Mouse (Mus musculus): ENCODE data around the gene Chst3.
"Not testable (repeated sequence)": the region's sequence is repeated elsewhere in the genome, so short reads cannot be mapped to it uniquely, and the experiment has no call there.

Gene Chst3

DNA sequence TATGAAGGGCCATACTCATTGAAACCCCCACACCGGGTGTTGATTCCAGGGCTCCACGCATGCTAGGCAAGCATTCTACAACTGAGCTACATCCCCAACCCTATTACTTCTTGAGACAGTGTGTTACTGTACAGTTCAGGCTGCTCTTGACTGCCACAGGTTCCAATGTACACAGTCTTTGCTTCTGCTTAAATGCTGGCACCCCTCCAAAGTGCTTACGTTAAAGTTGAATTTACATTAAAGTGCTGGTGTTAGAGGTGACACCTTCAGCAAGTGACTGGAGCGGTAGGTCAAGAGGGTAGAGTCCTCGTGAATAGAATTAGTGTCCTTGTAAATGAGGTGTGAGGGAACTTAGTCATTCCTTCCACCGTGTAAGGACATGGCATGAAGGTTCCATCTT, 19.7 kb downstream of the Chst3 start:
- DNase-seq (ENCODE audit: low read depth, low spot score): no peak

DNA sequence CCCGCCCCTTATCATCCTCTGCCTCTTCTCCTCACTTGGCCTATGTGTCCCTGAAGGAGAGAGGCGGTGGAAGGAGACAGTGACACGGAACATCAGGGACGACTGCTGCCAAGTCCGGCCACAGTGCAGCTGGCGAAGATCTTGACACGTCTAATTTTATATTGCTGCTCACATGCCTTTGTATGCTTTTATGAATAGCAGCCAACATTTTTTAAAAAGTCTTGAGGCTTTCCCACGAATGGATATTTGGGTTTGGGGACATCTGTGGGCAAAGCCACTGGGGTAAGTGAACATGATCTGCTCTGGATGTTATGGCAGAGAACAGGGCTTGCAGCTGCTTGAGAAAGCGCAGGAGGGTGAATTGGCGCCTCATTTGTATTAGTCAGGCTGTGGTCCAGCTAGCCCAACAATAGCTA, 21.6 kb downstream of the Chst3 start:
- no peak for DNase-seq (ENCODE audit: low read depth, low spot score)

DNA sequence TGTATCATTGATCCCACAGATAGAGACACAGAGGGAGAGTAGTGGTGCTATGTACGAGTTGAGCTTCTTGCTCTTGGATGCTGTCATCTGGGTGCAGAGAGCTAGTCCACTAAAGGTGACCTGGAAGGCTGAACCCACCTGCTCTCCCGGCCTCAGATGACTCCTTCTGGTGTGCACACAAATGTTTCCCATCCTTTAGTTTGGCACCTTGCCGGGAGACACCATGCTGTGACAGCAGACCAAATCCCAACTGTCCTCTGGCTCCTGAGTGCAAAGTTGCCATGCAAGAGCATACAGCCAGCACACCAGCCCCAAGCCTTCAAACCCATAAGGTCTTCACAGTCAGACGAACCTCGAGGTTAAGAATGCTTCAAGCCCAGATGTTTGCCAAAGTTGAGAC, 22.1 kb downstream of the Chst3 start:
- no peak for DNase-seq (ENCODE audit: low read depth, low spot score)

DNA sequence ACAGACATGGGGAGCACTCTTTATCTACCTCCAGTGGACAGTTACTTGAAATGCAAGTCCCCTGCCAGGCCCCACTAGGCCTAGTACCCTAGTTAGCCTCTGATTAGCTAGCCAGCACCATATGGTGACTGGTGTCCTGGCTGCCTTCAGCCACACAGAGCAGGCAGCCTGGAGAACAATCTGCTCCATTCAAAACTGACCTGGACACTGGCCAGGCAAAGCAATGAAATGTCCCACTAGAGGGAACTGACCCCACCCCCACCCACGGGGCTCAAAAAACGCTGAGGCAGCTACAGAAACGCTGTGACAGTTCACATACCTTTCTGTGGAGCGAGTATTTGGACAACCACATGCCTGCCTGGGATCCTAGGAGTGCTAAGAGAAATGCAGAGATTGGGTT, 24.0 kb downstream of the Chst3 start:
- DNase-seq (ENCODE audit: low read depth, low spot score): no peak

- peak; percentile 77 for DNase-seq (ENCODE audit: low read depth, low spot score)
Measured at GRCm38 (mm10) chr10:60193532-60194423, 25.3 kb downstream of the Chst3 start.

DNA sequence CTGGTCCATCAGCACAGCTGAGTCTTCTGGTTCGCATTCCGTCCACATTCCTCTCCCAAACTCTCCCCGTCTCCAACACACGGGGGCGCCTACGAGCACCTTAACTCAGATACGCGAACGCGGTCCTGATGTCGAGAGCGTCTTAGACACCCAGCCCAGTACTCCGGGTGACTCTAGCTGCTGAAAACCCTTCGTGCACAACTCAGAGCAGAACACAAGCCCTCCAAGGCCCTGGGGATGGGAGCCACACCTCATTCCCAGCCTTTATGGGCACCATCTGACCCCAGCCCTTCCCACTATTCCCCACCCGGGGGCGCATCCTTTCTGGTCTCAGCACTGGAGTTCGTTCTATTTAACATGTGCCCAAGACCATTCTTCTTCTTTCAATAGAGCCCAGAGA, 27.3 kb downstream of the Chst3 start:
- DNase-seq (ENCODE audit: low read depth, low spot score): no peak

- DNase-seq (ENCODE audit: low read depth, low spot score): no peak
Measured at GRCm38 (mm10) chr10:60189534-60190186, 29.4 kb downstream of the Chst3 start.

- no peak for DNase-seq (ENCODE audit: low read depth, low spot score)
Measured at GRCm38 (mm10) chr10:60186191-60186945, 32.7 kb downstream of the Chst3 start.

DNA sequence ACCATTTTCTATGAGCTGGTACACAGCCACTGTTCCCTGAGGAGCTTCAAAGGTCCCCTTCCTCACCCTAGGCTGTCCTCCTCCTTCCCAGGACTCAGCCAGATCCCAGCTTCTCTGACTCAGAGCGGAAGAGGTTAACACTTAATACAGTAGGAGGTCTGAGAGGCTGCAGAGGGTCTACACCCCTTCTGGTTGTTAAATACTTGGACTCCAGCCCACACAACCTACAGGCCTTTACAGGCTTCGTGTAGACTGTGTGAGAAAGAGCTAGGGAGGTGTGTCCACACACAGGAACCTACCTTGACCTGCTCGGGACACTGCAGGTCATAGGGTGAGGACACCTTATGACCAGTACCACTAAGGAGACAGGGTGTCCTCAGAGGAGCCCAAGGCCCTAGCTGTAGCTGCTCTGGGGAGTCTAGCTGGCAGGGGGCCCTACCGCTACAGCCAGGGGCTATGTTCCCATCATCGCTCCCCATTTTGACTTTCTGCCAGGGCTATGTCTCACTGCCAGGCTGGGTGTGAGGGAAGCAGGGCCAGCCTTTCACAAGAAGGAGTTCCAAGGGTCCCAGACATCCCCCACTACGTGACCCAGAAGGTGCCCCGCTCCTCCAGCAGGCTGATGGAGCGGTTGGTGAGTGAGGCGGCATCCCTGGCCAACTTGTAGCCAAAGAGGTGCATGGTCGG, 33.9 kb downstream of the Chst3 start:
- DNase-seq (ENCODE audit: low read depth, low spot score): no peak

DNA sequence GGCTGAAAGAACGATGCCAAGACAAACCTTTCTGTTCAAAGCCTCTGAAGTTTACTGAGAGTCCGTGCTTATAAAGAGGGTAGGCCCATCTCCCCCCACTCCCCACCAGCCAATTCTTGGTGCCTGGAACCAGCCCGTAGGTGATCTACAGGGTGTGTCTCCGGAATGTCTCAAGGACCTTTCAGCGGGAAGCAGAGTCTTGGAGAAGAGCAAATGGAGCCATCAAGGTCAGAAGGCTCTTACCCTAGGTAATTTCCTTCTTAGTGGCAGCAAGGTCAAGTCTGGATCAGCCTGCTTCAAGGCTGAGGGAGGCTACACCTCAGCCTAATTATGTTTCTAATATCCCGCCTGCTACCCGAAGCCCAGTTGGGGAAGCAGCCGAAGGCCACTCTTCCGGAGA, 43.8 kb downstream of the Chst3 start:
- not testable (repeated sequence) for DNase-seq (ENCODE audit: low read depth, low spot score)

DNA sequence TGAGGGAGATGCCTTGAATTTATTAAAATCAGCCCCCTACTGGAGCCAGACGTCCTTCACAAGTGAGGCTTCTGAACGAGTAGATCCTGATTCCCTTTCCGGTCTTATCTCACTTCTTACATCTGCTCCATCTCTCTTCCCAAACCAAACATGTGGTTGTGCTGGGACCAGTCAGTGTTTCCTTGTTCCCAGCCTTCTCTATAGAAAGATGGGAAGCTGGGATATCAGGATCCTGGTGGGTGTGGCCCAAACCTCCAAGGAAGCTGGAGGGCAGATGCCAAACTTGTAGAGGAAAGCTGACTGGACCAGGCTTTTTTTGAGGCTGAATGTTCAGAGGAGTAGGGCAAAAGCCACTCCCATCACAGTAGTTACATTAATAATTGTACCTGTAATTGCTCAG, 44.6 kb downstream of the Chst3 start:
- DNase-seq (ENCODE audit: low read depth, low spot score): no peak

DNA sequence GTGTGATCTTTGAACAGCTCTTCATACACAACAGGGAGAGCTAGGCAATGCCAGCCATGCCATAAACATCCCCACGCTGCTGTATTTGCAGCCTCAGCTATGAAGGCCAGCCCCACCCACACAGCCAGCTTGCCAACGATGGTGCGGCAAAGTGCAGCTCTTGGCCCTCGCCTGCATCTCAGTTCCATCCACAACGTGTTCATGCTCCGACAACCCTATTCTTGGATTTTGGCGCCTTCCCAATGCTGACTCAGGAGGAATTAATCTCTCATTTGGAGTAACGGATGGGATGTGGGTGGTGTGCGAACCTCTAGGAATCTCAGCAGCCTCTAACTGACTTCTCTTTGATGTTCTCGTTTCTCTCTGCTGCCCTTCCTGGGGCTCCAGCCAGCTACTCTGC, 46.0 kb downstream of the Chst3 start:
- no peak for DNase-seq (ENCODE audit: low read depth, low spot score)

GRCm38 (mm10) chr10:60172306-60172705, 46.8 kb downstream of the Chst3 start:
- no peak for DNase-seq (ENCODE audit: low read depth, low spot score)

DNA sequence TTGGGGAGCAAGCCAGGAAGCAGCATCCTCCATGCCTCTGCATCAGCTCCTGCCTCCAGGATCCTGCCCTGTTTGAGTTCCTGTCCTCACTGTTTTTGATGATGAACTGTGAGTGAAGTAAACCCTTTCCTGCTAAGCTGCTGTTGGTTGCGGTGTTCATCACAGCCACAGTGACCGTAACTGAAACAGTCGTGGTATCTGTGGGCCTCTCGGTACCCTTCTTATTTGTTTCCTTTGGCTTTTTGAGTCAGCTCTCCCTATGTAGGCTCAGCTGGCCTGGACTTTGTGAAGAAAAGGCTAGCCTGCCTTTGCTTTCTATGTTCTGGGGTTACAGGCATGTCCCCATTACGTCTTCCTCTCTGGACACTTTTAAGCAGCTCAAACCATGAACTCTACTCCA, 47.7 kb downstream of the Chst3 start:
- DNase-seq (ENCODE audit: low read depth, low spot score): no peak

- DNase-seq (ENCODE audit: low read depth, low spot score): no peak
Measured at GRCm38 (mm10) chr10:60170326-60171089, 48.6 kb downstream of the Chst3 start.

DNA sequence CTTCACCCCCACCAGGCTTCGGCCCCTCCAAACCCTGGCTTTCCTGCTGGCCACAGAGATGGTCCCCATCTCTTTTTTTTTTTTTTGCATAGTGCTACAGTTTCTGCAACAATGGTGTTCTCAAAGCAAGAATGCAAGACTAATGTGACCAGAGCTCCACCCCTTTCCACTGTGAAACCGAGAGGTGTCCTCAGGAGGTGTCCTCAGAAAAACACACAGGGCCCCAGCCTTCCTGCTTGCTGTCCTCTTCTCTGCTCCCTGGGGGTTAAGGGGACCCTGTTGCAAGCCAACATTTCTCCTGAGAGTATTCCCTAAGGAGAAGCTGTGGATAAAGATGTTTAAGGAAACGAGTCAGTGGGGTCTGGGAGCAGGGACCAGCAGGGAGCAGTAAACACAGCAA, 50.1 kb downstream of the Chst3 start:
- no peak for DNase-seq (ENCODE audit: low read depth, low spot score)

GRCm38 (mm10) chr10:60168306-60168705, 50.8 kb downstream of the Chst3 start:
- no peak for DNase-seq (ENCODE audit: low read depth, low spot score)

GRCm38 (mm10) chr10:60166068-60166467, 53.0 kb downstream of the Chst3 start:
- no peak for DNase-seq (ENCODE audit: low read depth, low spot score)

GRCm38 (mm10) chr10:60164869-60165268, 54.2 kb downstream of the Chst3 start:
- no peak for DNase-seq (ENCODE audit: low read depth, low spot score)

DNA sequence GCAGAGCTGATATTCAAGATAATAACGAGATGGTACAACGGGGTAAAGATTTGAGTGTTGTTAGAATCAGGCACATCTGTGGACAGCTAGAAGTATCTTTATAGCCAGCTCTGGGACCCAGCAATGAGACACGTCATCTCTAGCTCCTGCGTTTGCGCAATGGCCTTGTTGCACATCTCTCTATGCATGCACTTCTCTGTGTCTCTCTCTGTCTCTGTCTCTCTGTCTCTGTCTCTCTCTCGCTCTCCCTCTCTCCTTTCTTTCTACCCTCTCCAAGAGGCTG, 56.1 kb downstream of the Chst3 start:
- DNase-seq (ENCODE audit: low read depth, low spot score): no peak
